Mouse (Mus musculus): Measurements from ENCODE around the gene Smu1. TPM values are rescaled to one million over a fixed set of nuclear protein-coding genes. Genes with fewer than 3 reads are reported as not detected.

Gene Smu1
- polyA plus RNA-seq, 1 experiment = 41.9 TPM

DNA sequence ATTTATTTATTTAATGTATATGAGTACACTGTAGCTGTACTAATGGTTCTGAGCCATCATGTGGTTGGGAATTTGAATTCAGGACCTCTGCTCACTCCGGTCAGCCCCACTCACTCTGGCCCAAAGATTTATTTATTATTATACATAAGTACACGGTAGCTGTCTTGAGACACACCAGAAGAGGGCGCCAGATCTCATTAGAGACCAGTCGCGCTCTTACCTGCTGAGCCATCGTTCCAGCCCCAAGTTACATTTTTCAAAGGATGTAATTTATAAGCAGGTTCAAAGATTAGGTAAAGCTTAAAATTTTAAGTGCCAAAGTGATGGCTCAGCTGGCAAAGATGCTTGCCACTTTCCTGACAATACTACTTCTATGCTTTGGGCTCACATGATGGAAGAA, 20.9 kb upstream of the Smu1 start:
- Histone ChIP-seq H3K4me3 (replicated peaks; ENCODE audit: control insufficient read depth, low read depth, low read length) (no peak overlapping the region), H3K4me1 (ENCODE audit: control insufficient read depth, insufficient read depth, low read length) (peaks cover 10% of the 10 kb centered on the region), H3K27ac (ENCODE audit: control insufficient read depth, insufficient read depth, low read depth, low read length, poor library complexity) (no peak overlapping the region)
- WGBS = 52% methylated on average over 6 of the region's 6 CpGs
- peak; percentile 28; the same call in 1 of the 2 replicates for TF ChIP-seq CTCF (IDR thresholded peaks at IDR 0.05; ENCODE audit: control insufficient read depth, insufficient read depth, low read length)
- TF ChIP-seq POLR2A (IDR thresholded peaks at IDR 0.05; ENCODE audit: borderline replicate concordance, control insufficient read depth, low read depth, low read length) = no peak

DNA sequence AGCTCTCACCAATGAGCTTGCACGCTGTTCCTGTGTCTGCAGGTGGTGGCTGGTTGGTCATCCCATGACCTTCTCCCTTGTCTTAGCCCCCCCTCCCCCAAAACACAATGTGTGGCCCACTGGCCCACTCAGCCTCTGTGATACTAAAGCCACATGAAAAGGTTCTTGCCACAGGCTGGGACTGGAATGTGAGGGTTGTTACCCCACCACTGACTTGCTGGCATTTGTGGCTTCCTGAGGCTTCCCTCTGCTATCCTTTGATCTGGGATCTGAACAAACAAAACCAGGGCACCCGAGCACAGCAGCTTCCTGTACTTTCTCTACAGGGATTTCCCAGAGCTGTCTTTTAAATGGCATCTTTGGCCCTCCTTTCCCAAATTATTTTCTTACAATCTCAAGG, 19.4 kb upstream of the Smu1 start:
- no peak overlapping the region for H3K4me3 ChIP-seq (replicated peaks; ENCODE audit: control insufficient read depth, low read depth, low read length)
- TF ChIP-seq POLR2A (IDR thresholded peaks at IDR 0.05; ENCODE audit: borderline replicate concordance, control insufficient read depth, low read depth, low read length) (no peak), CTCF (IDR thresholded peaks at IDR 0.05; ENCODE audit: control insufficient read depth, insufficient read depth, low read length) (no peak)
- no peak overlapping the region for H3K27ac ChIP-seq (ENCODE audit: control insufficient read depth, insufficient read depth, low read depth, low read length, poor library complexity)
- 31% methylated on average over 2 of the region's 2 CpGs for WGBS
- peaks cover 9% of the 10 kb centered on the region for H3K4me1 ChIP-seq (ENCODE audit: control insufficient read depth, insufficient read depth, low read length)

DNA sequence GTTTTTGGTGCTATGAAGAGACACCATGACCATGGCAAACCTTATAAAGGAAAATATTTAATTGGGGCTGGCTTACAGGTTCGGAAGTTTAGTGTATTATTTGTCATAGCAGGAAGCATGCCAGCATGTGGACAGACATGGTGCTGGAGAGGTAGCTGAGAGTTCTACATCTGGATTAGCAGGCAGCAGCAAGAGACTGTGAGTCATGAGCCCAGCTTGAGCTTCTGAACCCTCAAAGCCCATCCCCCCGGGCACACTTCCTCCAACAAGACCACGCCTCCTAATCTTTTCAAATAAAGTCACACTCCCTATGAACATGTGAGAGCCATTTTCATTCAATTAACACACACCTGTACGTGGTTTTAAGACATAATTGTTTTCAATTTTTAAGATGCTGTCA, 18.7 kb upstream of the Smu1 start:
- WGBS = 44% methylated on average over 4 of the region's 4 CpGs
- H3K27ac ChIP-seq (ENCODE audit: control insufficient read depth, insufficient read depth, low read depth, low read length, poor library complexity) = no peak overlapping the region
- no peak for TF ChIP-seq CTCF (IDR thresholded peaks at IDR 0.05; ENCODE audit: control insufficient read depth, insufficient read depth, low read length)
- TF ChIP-seq POLR2A (IDR thresholded peaks at IDR 0.05; ENCODE audit: borderline replicate concordance, control insufficient read depth, low read depth, low read length) = no peak
- H3K4me1 ChIP-seq (ENCODE audit: control insufficient read depth, insufficient read depth, low read length) = peaks cover 6% of the 10 kb centered on the region
- H3K4me3 ChIP-seq (replicated peaks; ENCODE audit: control insufficient read depth, low read depth, low read length) = no peak overlapping the region

- 15% methylated on average over 12 of the region's 12 CpGs for WGBS
- H3K27ac ChIP-seq (ENCODE audit: control insufficient read depth, insufficient read depth, low read depth, low read length, poor library complexity) = no peak overlapping the region
- no peak overlapping the region for H3K4me3 ChIP-seq (replicated peaks; ENCODE audit: control insufficient read depth, low read depth, low read length)
- TF ChIP-seq CTCF (IDR thresholded peaks at IDR 0.05; ENCODE audit: control insufficient read depth, insufficient read depth, low read length) = peak; percentile 96
- no peak for TF ChIP-seq POLR2A (IDR thresholded peaks at IDR 0.05; ENCODE audit: borderline replicate concordance, control insufficient read depth, low read depth, low read length)
- peaks cover 5% of the 10 kb centered on the region for H3K4me1 ChIP-seq (ENCODE audit: control insufficient read depth, insufficient read depth, low read length)
Observed at GRCm38 (mm10) chr4:40774279-40775259, 16.8 kb upstream of the Smu1 start.

- WGBS = 27% methylated on average over 5 of the region's 5 CpGs
- Histone ChIP-seq H3K27ac (ENCODE audit: control insufficient read depth, insufficient read depth, low read depth, low read length, poor library complexity) (no peak overlapping the region), H3K4me1 (ENCODE audit: control insufficient read depth, insufficient read depth, low read length) (peaks cover 2% of the 10 kb centered on the region; the same call in 1 of the 2 replicates), H3K4me3 (replicated peaks; ENCODE audit: control insufficient read depth, low read depth, low read length) (no peak overlapping the region)
- TF ChIP-seq CTCF (IDR thresholded peaks at IDR 0.05; ENCODE audit: control insufficient read depth, insufficient read depth, low read length) = no peak
- no peak for TF ChIP-seq POLR2A (IDR thresholded peaks at IDR 0.05; ENCODE audit: borderline replicate concordance, control insufficient read depth, low read depth, low read length)
Observed at GRCm38 (mm10) chr4:40759876-40760275, 2.2 kb upstream of the Smu1 start.

DNA sequence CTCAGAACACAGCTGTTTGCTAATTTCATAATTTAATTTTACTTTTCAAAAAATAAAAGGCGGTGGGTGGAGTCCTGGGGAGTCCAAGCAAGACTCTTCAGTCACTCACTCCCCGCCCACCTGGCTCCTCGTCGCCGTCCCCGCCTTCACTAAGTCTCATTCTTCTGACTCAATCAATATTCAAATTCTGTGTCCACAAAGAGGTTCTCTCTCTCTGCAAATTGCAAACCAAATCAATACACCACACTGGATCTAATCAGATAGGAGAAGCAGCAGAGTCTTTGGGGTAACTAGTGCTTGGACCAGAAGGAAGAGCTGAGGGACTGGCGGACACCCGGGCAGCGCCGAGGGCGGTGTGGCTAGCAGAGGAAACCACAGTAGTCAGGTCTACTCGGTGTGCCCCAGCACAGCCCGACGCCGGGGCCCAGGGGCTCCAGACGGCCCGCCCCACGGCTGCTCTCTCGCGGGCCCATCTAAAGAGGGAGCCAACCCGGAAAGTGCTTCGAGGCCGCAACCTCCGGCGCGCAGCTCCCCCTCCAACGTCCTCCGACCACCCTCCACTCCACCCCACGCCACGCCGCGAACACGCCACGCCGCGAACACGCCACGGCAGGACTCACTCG, 455 bp downstream of the Smu1 start:
- H3K27ac ChIP-seq (ENCODE audit: control insufficient read depth, insufficient read depth, low read depth, low read length, poor library complexity) = peak overlapping the region; percentile 89
- TF ChIP-seq CTCF (IDR thresholded peaks at IDR 0.05; ENCODE audit: control insufficient read depth, insufficient read depth, low read length) = no peak; the same call in 1 of the 2 replicates
- no peak for TF ChIP-seq POLR2A (IDR thresholded peaks at IDR 0.05; ENCODE audit: borderline replicate concordance, control insufficient read depth, low read depth, low read length)

GRCm38 (mm10) chr4:40735351-40735750, 22.4 kb downstream of the Smu1 start:
- no peak overlapping the region for H3K27ac ChIP-seq (ENCODE audit: control insufficient read depth, insufficient read depth, low read depth, low read length, poor library complexity)
- H3K4me1 ChIP-seq (ENCODE audit: control insufficient read depth, insufficient read depth, low read length) = no peaks in the 10 kb centered on the region
- WGBS = 70% methylated on average over 1 of the region's 1 CpGs
- TF ChIP-seq POLR2A (IDR thresholded peaks at IDR 0.05; ENCODE audit: borderline replicate concordance, control insufficient read depth, low read depth, low read length) = no peak
- TF ChIP-seq CTCF (IDR thresholded peaks at IDR 0.05; ENCODE audit: control insufficient read depth, insufficient read depth, low read length) = no peak
- H3K4me3 ChIP-seq (replicated peaks; ENCODE audit: control insufficient read depth, low read depth, low read length) = no peak overlapping the region

More for the DNA sequence above, 455 bp downstream of the Smu1 start:
- H3K4me3 ChIP-seq (replicated peaks; ENCODE audit: control insufficient read depth, low read depth, low read length) = peak overlapping the region; percentile 100
- peaks cover 2% of the 10 kb centered on the region; the same call in 1 of the 2 replicates for H3K4me1 ChIP-seq (ENCODE audit: control insufficient read depth, insufficient read depth, low read length)
- WGBS = under 1% methylated on average over 39 of the region's 39 CpGs

DNA sequence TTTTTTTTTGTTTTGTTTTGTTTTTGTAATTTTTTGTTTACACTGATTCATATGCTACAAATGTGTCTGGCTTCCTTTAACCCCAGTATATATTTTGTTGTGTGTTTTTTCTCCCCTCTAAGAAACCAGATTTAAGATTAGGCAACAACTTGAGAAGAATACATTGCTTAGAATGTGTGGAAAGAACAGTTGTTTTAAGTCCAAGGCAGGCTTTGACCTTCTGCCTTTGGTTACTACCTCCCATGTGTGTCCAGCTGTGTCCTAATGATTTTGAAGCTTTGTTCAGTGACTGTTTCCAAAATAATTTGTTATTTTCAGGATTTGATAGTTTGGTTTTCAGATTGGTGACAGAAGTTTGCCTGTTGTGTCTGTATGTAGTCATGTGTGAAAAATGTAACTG, 26.5 kb downstream of the Smu1 start:
- Histone ChIP-seq H3K4me1 (ENCODE audit: control insufficient read depth, insufficient read depth, low read length) (no peaks in the 10 kb centered on the region), H3K4me3 (replicated peaks; ENCODE audit: control insufficient read depth, low read depth, low read length) (no peak overlapping the region), H3K27ac (ENCODE audit: control insufficient read depth, insufficient read depth, low read depth, low read length, poor library complexity) (no peak overlapping the region)
- TF ChIP-seq CTCF (IDR thresholded peaks at IDR 0.05; ENCODE audit: control insufficient read depth, insufficient read depth, low read length) (no peak), POLR2A (IDR thresholded peaks at IDR 0.05; ENCODE audit: borderline replicate concordance, control insufficient read depth, low read depth, low read length) (no peak)

All from bone marrow, adult 2 months (tissue).